Mouse (Mus musculus) naive thymus-derived CD4-positive, alpha-beta T cell, adult 2 months (primary cell): ENCODE measurements at regions not wholly inside any gene's neighbourhood (a gene's known extent, or its start where the extent isn't known, plus 50 kb on each side); places are given as distances from the start of the nearest gene placed in this dataset.

Source experiments
- DNase-seq: peaks from one replicate; pipeline ENCODE4 v3.0.0-alpha.2; 2011; ENCODE audit warnings: low read depth

DNA sequence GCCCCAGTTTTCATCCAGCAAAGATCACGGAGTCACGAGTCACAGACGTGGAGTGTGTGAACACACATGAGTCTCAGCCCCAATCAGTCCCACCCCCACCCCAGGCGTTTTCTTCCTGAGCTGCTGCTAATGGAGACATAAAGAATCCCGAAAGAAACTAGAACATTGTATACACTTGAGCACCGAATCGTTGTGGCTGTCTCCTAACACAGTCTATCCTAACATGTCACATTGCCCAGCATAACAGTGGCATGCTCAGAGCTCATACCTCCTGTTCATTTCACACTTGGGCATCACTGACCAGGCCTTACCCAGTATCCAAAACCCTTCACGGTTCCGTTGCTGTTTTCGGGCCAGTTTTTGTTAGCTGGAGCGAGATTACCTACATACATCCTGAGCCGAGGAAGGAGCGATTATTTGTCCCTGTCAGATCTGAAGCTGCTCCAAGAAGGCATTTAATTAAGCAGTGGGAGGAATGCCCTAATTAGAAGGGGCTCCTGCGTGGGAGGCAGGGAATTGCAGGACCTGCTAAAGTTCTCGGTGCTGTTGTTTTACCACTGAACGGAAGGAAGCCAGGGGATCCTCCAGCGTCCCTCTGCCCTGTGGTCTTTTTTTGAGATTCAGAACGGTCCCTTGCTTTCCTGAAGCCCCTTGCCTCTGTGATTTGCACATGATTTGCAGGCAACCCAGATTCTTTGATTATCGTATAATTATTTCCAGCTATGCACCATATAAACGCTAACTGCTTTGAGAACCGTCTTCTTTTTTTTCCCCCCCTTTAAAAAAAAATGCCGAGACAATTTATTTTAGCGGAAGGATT lies 53.4 kb upstream of the Nap1l1 start:
- DNase-seq = no peak

DNA sequence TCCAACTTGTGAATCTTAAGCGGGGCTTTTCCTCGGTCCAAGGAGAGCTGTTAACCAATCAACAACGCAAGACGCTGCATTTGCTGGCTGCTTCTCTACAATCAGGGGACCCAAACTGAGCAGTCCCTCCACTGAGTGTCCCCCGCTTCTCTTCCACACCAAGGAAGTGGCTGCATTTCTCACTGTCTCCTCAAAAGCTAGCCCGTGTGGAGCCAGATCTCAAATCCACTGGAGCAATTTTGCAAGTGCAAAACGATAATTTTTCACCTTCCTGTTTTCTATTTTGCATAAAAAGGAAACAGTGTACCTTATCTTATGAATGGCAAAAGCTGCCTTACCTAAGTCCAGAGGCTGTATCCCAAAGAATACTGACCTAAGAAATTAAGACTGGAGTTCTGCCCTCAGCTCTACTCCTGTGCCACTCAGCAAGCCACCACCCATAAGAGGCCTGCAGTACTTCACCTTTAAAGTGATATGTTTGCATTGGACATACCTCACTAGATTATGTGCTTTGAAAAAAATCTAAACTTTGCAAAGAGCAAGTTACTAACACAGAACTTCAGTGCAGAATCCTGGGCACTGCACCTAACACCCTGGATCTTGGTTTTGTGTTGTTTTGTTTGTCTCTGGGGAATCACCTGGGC lies 52.7 kb upstream of the Nap1l1 start:
- DNase-seq = no peak

- peak; percentile 41 for DNase-seq
Measured at GRCm38 (mm10) chr10:111422057-111422456, 51.0 kb upstream of the Nap1l1 start.

DNA sequence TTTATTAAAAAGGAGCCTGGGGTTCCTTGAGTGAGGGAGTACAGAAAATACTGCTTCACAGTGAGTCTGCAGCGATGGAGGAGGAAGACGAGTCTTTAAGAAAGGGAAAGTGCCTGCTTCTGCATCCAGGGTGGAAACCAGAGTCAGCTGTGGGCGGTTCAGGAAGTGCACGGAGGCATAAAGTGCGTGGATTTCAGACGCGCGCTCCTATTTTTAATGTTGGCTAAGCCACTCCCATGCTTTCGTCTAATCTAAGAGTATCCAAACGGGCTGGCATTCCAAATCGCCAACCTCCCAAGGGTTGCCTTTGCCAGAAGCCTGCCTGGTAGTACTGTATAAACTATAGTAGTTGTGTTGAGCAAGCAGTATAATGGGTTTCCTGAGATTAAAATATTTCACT lies 50.4 kb upstream of the Nap1l1 start:
- DNase-seq = peak; percentile 58
